Mouse (Mus musculus): ENCODE results near the gene Phlpp1.

- TF ChIP-seq EP300 (IDR thresholded peaks at IDR 0.05; ENCODE audit: low read depth) (no peak), CTCF (IDR thresholded peaks at IDR 0.05; ENCODE audit: low read depth) (no peak)
Measured at GRCm38 (mm10) chr1:106320583-106320982, 149.0 kb downstream of the Phlpp1 start.
